Mouse (Mus musculus): ENCODE measurements around the gene Zcchc17. TPM values are rescaled to one million over a fixed set of nuclear protein-coding genes. Genes with fewer than 3 reads are reported as not detected.

Gene Zcchc17
- polyA plus RNA-seq, 1 experiment from 2014 or later = 91.7 TPM

GRCm38 (mm10) chr4:130312526-130312925 lies 47.2 kb downstream of the Zcchc17 start:
- DNase-seq (ENCODE audit: low spot score) (no peak), ATAC-seq (no peak)
- Histone ChIP-seq H3K27me3 (replicated peaks; ENCODE audit: control insufficient read depth, insufficient read depth, low read length) (peaks cover 18% of the 10 kb centered on the region), H3K4me2 (ENCODE audit: low read length) (no peak overlapping the region), H3K9ac (ENCODE audit: low read length) (no peak overlapping the region), H3K27ac (ENCODE audit: low read depth, low read length) (no peak overlapping the region), H3K36me3 (ENCODE audit: control insufficient read depth, insufficient read depth, low read length) (peaks cover 28% of the 10 kb centered on the region), H3K9me3 (replicated peaks; ENCODE audit: control insufficient read depth, low read length) (no peaks in the 10 kb centered on the region), H3K4me1 (ENCODE audit: control insufficient read depth, insufficient read depth, low read length) (peaks cover 4% of the 10 kb centered on the region), H3K4me3 (ENCODE audit: low read depth, low read length) (no peak overlapping the region)
- 91% methylated on average over 3 of the region's 3 CpGs for WGBS

GRCm38 (mm10) chr4:130309254-130309653 lies 50.5 kb downstream of the Zcchc17 start:
- 49% methylated on average over 8 of the region's 8 CpGs for WGBS
- DNase-seq (ENCODE audit: low spot score) (no peak), ATAC-seq (no peak)

GRCm38 (mm10) chr4:130308231-130309081 lies 51.3 kb downstream of the Zcchc17 start, which contains the start of the genes Fabp3 and Gm10570:
Gene Fabp3 (plus strand): TSS chr4:130308595.
Gene Gm10570 (minus strand): TSS chr4:130308674.
- no peaks in the 10 kb centered on the region for H3K9me3 ChIP-seq (replicated peaks; ENCODE audit: control insufficient read depth, low read length)
- H3K4me1 ChIP-seq (ENCODE audit: control insufficient read depth, insufficient read depth, low read length) = peaks cover 4% of the 10 kb centered on the region
- no peak within 1 kb of the TSS for H3K27ac ChIP-seq (ENCODE audit: low read depth, low read length)
- peak within 1 kb of the TSS; percentile 70 for H3K9ac ChIP-seq (ENCODE audit: low read length)
- peak; percentile 83 for ATAC-seq
- peak; percentile 64 for DNase-seq (ENCODE audit: low spot score)
- H3K4me2 ChIP-seq (ENCODE audit: low read length) = peak within 1 kb of the TSS; percentile 88
- under 1% methylated on average over 52 of the region's 52 CpGs for WGBS
- H3K27me3 ChIP-seq (replicated peaks; ENCODE audit: control insufficient read depth, insufficient read depth, low read length) = peaks cover 29% of the 10 kb centered on the region
- H3K4me3 ChIP-seq (ENCODE audit: low read depth, low read length) = peak within 1 kb of the TSS; percentile 43
- H3K36me3 ChIP-seq (ENCODE audit: control insufficient read depth, insufficient read depth, low read length) = peaks cover 4% of the 10 kb centered on the region

More at GRCm38 (mm10) chr4:130309254-130309653, 50.5 kb downstream of the Zcchc17 start:
- H3K4me3 ChIP-seq (ENCODE audit: low read depth, low read length) = peak overlapping the region; percentile 43
- H3K9me3 ChIP-seq (replicated peaks; ENCODE audit: control insufficient read depth, low read length) = no peaks in the 10 kb centered on the region
- H3K27me3 ChIP-seq (replicated peaks; ENCODE audit: control insufficient read depth, insufficient read depth, low read length) = peaks cover 29% of the 10 kb centered on the region
- H3K4me1 ChIP-seq (ENCODE audit: control insufficient read depth, insufficient read depth, low read length) = peaks cover 4% of the 10 kb centered on the region
- H3K27ac ChIP-seq (ENCODE audit: low read depth, low read length) = no peak overlapping the region
- peak overlapping the region; percentile 70 for H3K9ac ChIP-seq (ENCODE audit: low read length)
- H3K36me3 ChIP-seq (ENCODE audit: control insufficient read depth, insufficient read depth, low read length) = peaks cover 12% of the 10 kb centered on the region
- H3K4me2 ChIP-seq (ENCODE audit: low read length) = peak overlapping the region; percentile 88

DNA sequence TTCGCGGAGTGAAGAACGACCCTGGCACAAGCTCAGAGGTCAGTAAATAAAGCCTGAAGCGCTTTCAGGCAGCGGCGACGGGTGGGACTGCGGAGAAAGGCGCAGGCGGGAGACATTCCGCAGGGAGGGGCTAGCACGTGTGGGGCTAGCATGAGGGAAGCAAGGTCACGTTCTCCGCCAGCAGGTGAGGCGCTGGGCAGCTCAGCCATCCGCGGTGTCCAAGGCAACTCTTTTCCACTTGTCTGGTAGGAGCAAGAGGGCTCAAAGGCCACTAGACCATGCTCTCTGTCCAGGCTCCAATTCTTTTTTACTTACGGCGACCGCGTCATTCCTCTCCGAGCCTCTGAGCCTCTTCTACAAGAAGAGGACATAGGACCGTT lies 51.9 kb downstream of the Zcchc17 start:
- peaks cover 29% of the 10 kb centered on the region for H3K27me3 ChIP-seq (replicated peaks; ENCODE audit: control insufficient read depth, insufficient read depth, low read length)
- under 1% methylated on average over 23 of the region's 23 CpGs for WGBS

DNA sequence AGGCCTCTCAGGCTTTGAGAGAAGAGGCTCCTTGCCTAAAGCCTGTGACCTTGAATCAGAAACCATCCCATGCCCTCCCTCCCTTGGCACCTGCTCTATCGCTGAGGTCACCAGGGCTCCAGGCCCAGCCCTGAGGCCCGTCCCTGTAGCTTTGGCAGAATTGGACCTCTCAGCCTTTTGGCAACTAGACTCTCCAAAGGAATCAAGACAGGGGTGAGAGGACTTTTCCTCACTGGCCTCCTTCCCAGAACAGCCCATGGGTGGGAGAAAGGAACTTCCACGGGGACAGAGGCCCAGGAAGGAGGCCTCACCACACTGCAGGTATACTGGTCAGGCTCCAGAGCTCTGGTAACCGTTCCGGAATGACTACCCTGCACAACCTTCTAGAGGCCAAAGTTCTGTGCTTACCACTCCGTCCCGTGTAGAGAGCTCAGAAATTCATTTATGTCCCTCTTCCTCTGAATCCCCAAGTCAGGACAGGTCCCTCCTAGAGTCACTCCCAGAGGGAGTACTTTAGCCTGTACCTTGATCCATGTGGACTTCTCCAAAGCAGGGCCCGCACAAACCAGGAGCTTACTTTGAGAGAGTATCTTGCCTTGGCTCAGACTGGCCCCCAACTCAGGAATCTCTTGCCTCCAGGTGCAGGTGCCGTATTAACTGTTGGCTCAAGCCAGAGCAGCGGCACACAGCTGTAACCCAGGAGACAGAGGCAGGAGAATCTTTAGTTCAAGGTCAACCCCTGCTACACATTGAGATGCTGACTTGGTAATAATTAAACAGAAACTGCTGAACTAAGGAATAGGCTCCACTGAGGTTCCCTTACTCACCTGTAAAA lies 52.7 kb downstream of the Zcchc17 start:
- Histone ChIP-seq H3K4me2 (ENCODE audit: low read length) (peak overlapping the region; percentile 88), H3K4me1 (ENCODE audit: control insufficient read depth, insufficient read depth, low read length) (peaks cover 4% of the 10 kb centered on the region), H3K27me3 (replicated peaks; ENCODE audit: control insufficient read depth, insufficient read depth, low read length) (peaks cover 29% of the 10 kb centered on the region), H3K36me3 (ENCODE audit: control insufficient read depth, insufficient read depth, low read length) (no peaks in the 10 kb centered on the region), H3K27ac (ENCODE audit: low read depth, low read length) (no peak overlapping the region), H3K9me3 (replicated peaks; ENCODE audit: control insufficient read depth, low read length) (no peaks in the 10 kb centered on the region), H3K4me3 (ENCODE audit: low read depth, low read length) (no peak overlapping the region), H3K9ac (ENCODE audit: low read length) (no peak overlapping the region)
- 71% methylated on average over 10 of the region's 10 CpGs for WGBS
- DNase-seq (ENCODE audit: low spot score) (no peak), ATAC-seq (no peak)

More for the DNA sequence above, 51.9 kb downstream of the Zcchc17 start:
- no peaks in the 10 kb centered on the region for H3K9me3 ChIP-seq (replicated peaks; ENCODE audit: control insufficient read depth, low read length)
- DNase-seq (ENCODE audit: low spot score) (peak; percentile 47), ATAC-seq (peak; percentile 63)
- H3K9ac ChIP-seq (ENCODE audit: low read length) = peak overlapping the region; percentile 70
- no peak overlapping the region for H3K27ac ChIP-seq (ENCODE audit: low read depth, low read length)
- peak overlapping the region; percentile 43 for H3K4me3 ChIP-seq (ENCODE audit: low read depth, low read length)
- H3K4me1 ChIP-seq (ENCODE audit: control insufficient read depth, insufficient read depth, low read length) = peaks cover 4% of the 10 kb centered on the region
- no peaks in the 10 kb centered on the region for H3K36me3 ChIP-seq (ENCODE audit: control insufficient read depth, insufficient read depth, low read length)
- peak overlapping the region; percentile 88 for H3K4me2 ChIP-seq (ENCODE audit: low read length)

GRCm38 (mm10) chr4:130304746-130305145 lies 55.0 kb downstream of the Zcchc17 start:
- Histone ChIP-seq H3K9ac (ENCODE audit: low read length) (no peak overlapping the region), H3K4me3 (ENCODE audit: low read depth, low read length) (no peak overlapping the region), H3K4me2 (ENCODE audit: low read length) (no peak overlapping the region), H3K27me3 (replicated peaks; ENCODE audit: control insufficient read depth, insufficient read depth, low read length) (peaks cover 23% of the 10 kb centered on the region), H3K27ac (ENCODE audit: low read depth, low read length) (no peak overlapping the region), H3K9me3 (replicated peaks; ENCODE audit: control insufficient read depth, low read length) (no peaks in the 10 kb centered on the region), H3K4me1 (ENCODE audit: control insufficient read depth, insufficient read depth, low read length) (peaks cover 4% of the 10 kb centered on the region), H3K36me3 (ENCODE audit: control insufficient read depth, insufficient read depth, low read length) (no peaks in the 10 kb centered on the region)
- DNase-seq (ENCODE audit: low spot score) (no peak), ATAC-seq (no peak)
- WGBS = 38% methylated on average over 3 of the region's 3 CpGs

- ATAC-seq = no peak
- 52% methylated on average over 12 of the region's 12 CpGs for WGBS
- H3K9ac ChIP-seq (ENCODE audit: low read length) = no peak overlapping the region
- H3K4me3 ChIP-seq (ENCODE audit: low read depth, low read length) = no peak overlapping the region
- no peak for DNase-seq (ENCODE audit: low spot score)
- H3K9me3 ChIP-seq (replicated peaks; ENCODE audit: control insufficient read depth, low read length) = no peaks in the 10 kb centered on the region
- no peaks in the 10 kb centered on the region for H3K36me3 ChIP-seq (ENCODE audit: control insufficient read depth, insufficient read depth, low read length)
- H3K4me1 ChIP-seq (ENCODE audit: control insufficient read depth, insufficient read depth, low read length) = no peaks in the 10 kb centered on the region; the same call in 1 of the 2 replicates
- H3K27me3 ChIP-seq (replicated peaks; ENCODE audit: control insufficient read depth, insufficient read depth, low read length) = peaks cover 10% of the 10 kb centered on the region
- H3K4me2 ChIP-seq (ENCODE audit: low read length) = no peak overlapping the region
- H3K27ac ChIP-seq (ENCODE audit: low read depth, low read length) = no peak overlapping the region
Measured at GRCm38 (mm10) chr4:130302285-130302870, 57.4 kb downstream of the Zcchc17 start.

DNA sequence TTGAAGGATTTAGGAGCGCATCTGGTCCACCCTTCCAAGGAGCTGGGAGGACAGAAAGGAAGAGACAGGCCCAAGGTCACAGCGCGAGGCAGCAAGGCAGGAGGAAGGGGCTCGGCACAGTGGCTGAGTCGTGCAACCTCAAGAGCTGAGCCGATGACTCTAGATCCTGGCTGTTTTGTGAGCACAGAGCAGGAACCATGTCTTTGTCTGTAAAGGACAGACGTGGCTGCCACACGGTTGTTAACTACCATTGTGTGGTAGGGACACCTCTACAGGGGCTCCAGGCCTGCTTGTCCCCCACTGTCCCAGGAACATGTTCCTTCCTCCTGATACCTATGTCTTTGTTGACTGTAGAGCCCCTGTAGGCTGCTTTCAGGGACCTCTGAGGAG lies 60.1 kb downstream of the Zcchc17 start:
- Histone ChIP-seq H3K36me3 (ENCODE audit: control insufficient read depth, insufficient read depth, low read length) (no peaks in the 10 kb centered on the region), H3K27me3 (replicated peaks; ENCODE audit: control insufficient read depth, insufficient read depth, low read length) (no peaks in the 10 kb centered on the region), H3K4me1 (ENCODE audit: control insufficient read depth, insufficient read depth, low read length) (no peaks in the 10 kb centered on the region), H3K9me3 (replicated peaks; ENCODE audit: control insufficient read depth, low read length) (no peaks in the 10 kb centered on the region), H3K27ac (ENCODE audit: low read depth, low read length) (no peak overlapping the region), H3K4me2 (ENCODE audit: low read length) (no peak overlapping the region), H3K4me3 (ENCODE audit: low read depth, low read length) (no peak overlapping the region), H3K9ac (ENCODE audit: low read length) (no peak overlapping the region)
- no peak for ATAC-seq
- no peak for DNase-seq (ENCODE audit: low spot score)
- WGBS = 69% methylated on average over 8 of the region's 8 CpGs

All from forebrain, embryonic 14.5 days (tissue).